Mouse (Mus musculus) thymus, adult 2 months (tissue): ENCODE measurements around the gene Rad51b.

Source experiments
- CTCF ChIP-seq: fragments of 200-500 bp; IDR thresholded peaks from 2 replicates; pipeline ENCODE4 v1.5.1; 2012; ENCODE audit warnings: mild to moderate bottlenecking, control low read depth, low read length, moderate library complexity, borderline replicate concordance; ENCODE audit not compliant: control insufficient read depth, poor library complexity, insufficient read depth; ENCODE audit errors: extremely low read depth
- POLR2A ChIP-seq: fragments of 200-500 bp; IDR thresholded peaks from 2 replicates; pipeline ENCODE4 v1.6.1; 2012; ENCODE audit warnings: mild to moderate bottlenecking, low read length, control low read depth, moderate library complexity; ENCODE audit not compliant: control insufficient read depth, poor library complexity, insufficient read depth; ENCODE audit errors: extremely low read depth

GRCm38 (mm10) chr12:79848539-79848938 is 551.5 kb downstream of the Rad51b start:
- no peak for TF ChIP-seq CTCF
- no peak for TF ChIP-seq POLR2A
